Mouse (Mus musculus): ENCODE measurements around the gene Rnase11. TPM values are rescaled to one million over a fixed set of nuclear protein-coding genes. Genes with fewer than 3 reads are reported as not detected.

Rnase11 gene
- total and polyA plus RNA-seq, 3 experiments = not detected

DNA sequence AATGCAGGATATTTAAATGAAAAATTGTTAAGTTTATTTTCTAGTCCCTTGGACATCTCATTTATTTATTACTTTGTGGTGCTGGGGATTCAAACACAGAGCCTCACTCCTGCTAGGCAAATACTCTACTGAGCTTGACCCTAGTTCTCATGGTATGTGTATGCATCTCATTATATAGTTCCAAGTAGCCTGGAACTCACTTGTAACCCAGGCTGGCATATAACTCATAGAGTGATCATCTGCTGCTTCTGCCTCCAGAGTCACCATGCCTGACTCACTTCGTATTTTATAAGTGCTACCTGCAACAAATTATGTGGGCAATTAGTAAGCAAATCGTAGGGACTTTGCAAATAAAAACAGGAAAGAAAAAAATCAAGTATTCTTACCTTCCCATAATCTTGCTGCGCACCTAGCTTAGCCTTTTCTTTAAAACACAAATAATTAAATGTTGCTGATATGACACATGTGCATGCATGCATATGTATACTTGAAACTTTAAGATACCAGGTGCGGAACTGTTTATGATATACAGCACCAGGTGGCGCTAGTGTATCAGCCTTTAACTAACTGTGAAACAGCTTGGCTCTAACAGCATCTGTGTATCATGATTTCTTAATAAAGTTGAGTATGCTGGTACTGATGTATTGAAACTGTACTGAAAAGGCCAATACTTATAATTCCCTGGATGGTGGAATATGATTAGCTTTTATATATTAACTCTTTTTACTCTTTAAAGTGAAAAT, 23.4 kb downstream of the Rnase11 start (continued):
- TF ChIP-seq GATA1 (IDR thresholded peaks at IDR 0.05; ENCODE audit: low read depth, low read length) = no peak
- TF ChIP-seq CHD1 (IDR thresholded peaks at IDR 0.05; ENCODE audit: low read depth, low read length) = no peak
- no peak for TF ChIP-seq GABPA (IDR thresholded peaks at IDR 0.05; ENCODE audit: low read depth, low read length)
- TF ChIP-seq ZC3H11A (IDR thresholded peaks at IDR 0.05; ENCODE audit: low read depth, low read length) = peak; percentile 86
- no peak for TF ChIP-seq NELFE (IDR thresholded peaks at IDR 0.05; ENCODE audit: low read depth, low read length)
- TF ChIP-seq MYC (IDR thresholded peaks at IDR 0.05; ENCODE audit: low read depth, low read length) = no peak
- no peak for TF ChIP-seq POLR2AphosphoS2 (IDR thresholded peaks at IDR 0.05; ENCODE audit: low read length)
- peak; percentile 89 for TF ChIP-seq SMC3 (IDR thresholded peaks at IDR 0.05; ENCODE audit: low read depth, low read length)
- peak; percentile 48 for TF ChIP-seq SIN3A (IDR thresholded peaks at IDR 0.05; ENCODE audit: low read length)
- no peak for TF ChIP-seq USF2 (IDR thresholded peaks at IDR 0.05; ENCODE audit: borderline replicate concordance in 1 of 2, insufficient read depth in 1 of 2, low read depth in 1 of 2, low read length in 2 of 2)
- no peak for TF ChIP-seq ZNF384 (IDR thresholded peaks at IDR 0.05; ENCODE audit: low read depth, low read length)
- TF ChIP-seq MAZ (IDR thresholded peaks at IDR 0.05; ENCODE audit: low read depth, low read length) = no peak
- TF ChIP-seq ETS1 (IDR thresholded peaks at IDR 0.05; ENCODE audit: low read depth, low read length) = no peak
- TF ChIP-seq JUND (IDR thresholded peaks at IDR 0.05; ENCODE audit: low read depth, low read length) = no peak

DNA sequence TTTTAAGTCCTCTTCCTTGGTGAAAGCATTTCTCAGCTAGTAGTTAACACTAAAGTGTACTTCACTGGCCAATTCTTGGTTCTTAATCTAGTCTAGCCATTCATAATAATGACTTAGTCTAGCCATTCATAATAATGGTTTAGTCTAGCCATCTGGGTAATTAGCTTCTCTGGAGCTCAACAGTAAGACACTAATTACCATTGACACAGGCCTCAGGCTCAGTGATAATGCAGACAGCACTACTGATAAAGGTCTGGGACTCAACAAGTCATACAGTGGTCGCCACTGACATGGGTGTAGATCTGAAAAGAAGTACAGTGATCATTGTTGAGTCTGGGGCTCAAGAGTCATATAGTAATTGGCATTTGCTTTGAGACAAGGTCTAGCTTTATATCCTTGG, 25.1 kb downstream of the Rnase11 start:
- Histone ChIP-seq H3K9me3 (replicated peaks; ENCODE audit: insufficient read depth, low read length) (no peaks in the 10 kb centered on the region), H3K4me1 (ENCODE audit: control insufficient read depth in 1 of 2, insufficient read depth in 2 of 2, low read length in 2 of 2) (peaks cover 0 to 4% of the 10 kb centered on the region in 2 experiments; a peak in 1 of 4 replicates), H3K27me3 (ENCODE audit: control insufficient read depth in 1 of 2, insufficient read depth in 2 of 2, low read length in 2 of 2) (no peaks in the 10 kb centered on the region), H3K4me3 (ENCODE audit: control insufficient read depth in 1 of 2, insufficient read depth in 1 of 2, low read depth in 2 of 2, low read length in 2 of 2) (no peak overlapping the region), H3K36me3 (ENCODE audit: control insufficient read depth in 1 of 2, insufficient read depth in 2 of 2, low read length in 2 of 2) (no peaks in the 10 kb centered on the region), H3K27ac (ENCODE audit: control insufficient read depth, low read depth, low read length) (no peak overlapping the region), H3K9ac (ENCODE audit: control insufficient read depth, low read depth, low read length, poor library complexity, severe bottlenecking) (no peak overlapping the region), H3K79me2 (ENCODE audit: control insufficient read depth, insufficient read depth, low read length, poor library complexity) (no peaks in the 10 kb centered on the region)
- no peak for TF ChIP-seq MAZ (IDR thresholded peaks at IDR 0.05; ENCODE audit: low read depth, low read length)
- no peak for TF ChIP-seq MXI1 (IDR thresholded peaks at IDR 0.05; ENCODE audit: low read depth, low read length)
- no peak for TF ChIP-seq HCFC1 (IDR thresholded peaks at IDR 0.05; ENCODE audit: low read depth, low read length)
- no peak for TF ChIP-seq MYC (IDR thresholded peaks at IDR 0.05; ENCODE audit: low read depth, low read length)
- no peak for TF ChIP-seq ETS1 (IDR thresholded peaks at IDR 0.05; ENCODE audit: low read depth, low read length)
- no peak for TF ChIP-seq CHD2 (IDR thresholded peaks at IDR 0.05; ENCODE audit: low read length)
- TF ChIP-seq POLR2AphosphoS2 (IDR thresholded peaks at IDR 0.05; ENCODE audit: low read length) = no peak
- TF ChIP-seq NRF1 (IDR thresholded peaks at IDR 0.05; ENCODE audit: insufficient read depth, low read depth, low read length, poor library complexity, severe bottlenecking) = no peak
- no peak for TF ChIP-seq ZMIZ1 (IDR thresholded peaks at IDR 0.05; ENCODE audit: low read depth, low read length)
- no peak for TF ChIP-seq EP300 (IDR thresholded peaks at IDR 0.05; ENCODE audit: low read depth in 1 of 2, low read length in 2 of 2)
- DNase-seq (ENCODE audit: low read depth, low spot score) = no peak

All from MEL (cell line).